Mouse (Mus musculus): Measurements from ENCODE around the gene Hspb9. TPM values are rescaled to one million over a fixed set of nuclear protein-coding genes. Genes with fewer than 3 reads are reported as not detected.
A peak's percentile ranks its signal among the peaks of the same experiment; 100 is the strongest.

The Hspb9 gene
- polyA plus RNA-seq, 1 experiment = not detected

GRCm38 (mm10) chr11:100736746-100737080 lies 23.1 kb downstream of the Hspb9 start:
- TF ChIP-seq POLR2A (IDR thresholded peaks at IDR 0.05; ENCODE audit: borderline replicate concordance, insufficient read depth, low read length) (no peak), CTCF (IDR thresholded peaks at IDR 0.05; ENCODE audit: borderline replicate concordance, insufficient read depth, low read depth, low read length) (no peak)
- H3K27ac ChIP-seq (ENCODE audit: insufficient read depth, low read length) = no peak overlapping the region
- H3K4me1 ChIP-seq (ENCODE audit: control insufficient read depth, insufficient read depth, low read length) = peaks cover 7% of the 10 kb centered on the region
- peak overlapping the region; percentile 86 for H3K4me3 ChIP-seq (replicated peaks; ENCODE audit: insufficient read depth, low read depth, low read length)
- WGBS = 75% methylated on average over 4 of the region's 4 CpGs
- H3K27me3 ChIP-seq (ENCODE audit: control insufficient read depth, insufficient read depth, low read length) = no peaks in the 10 kb centered on the region
- no peak for DNase-seq

DNA sequence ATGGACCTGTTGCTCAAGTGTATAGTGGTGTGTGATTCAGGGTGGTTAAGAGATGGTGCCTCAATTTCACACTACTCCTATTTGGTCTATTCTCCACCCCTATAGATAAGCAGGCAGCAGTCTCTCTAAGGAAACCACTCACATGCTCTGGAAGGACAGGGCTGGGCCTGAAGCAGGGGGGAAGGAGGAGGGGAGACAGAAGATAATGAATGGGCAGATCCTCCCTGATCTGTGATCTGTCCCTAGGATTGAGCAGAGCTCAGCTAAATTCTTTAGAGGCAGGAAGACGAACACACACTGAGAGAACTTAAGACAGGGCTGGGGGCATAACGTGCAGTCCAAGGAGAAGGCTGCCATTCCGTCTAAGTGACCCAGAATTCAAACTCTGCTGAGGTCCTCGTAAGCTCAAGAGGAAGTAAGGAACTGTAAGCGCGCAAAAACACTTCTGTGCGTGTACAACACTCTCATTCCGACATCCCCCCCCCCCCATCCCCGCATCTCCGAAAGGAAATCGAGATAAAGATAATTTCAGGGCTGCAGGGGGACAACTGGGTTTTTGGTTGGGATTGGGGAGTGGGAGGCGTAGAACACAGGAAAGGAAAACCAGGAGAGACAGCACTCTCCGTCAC lies 23.6 kb downstream of the Hspb9 start:
- DNase-seq = no peak
- Histone ChIP-seq H3K4me1 (ENCODE audit: control insufficient read depth, insufficient read depth, low read length) (peaks cover 7% of the 10 kb centered on the region), H3K27ac (ENCODE audit: insufficient read depth, low read length) (no peak overlapping the region), H3K4me3 (replicated peaks; ENCODE audit: insufficient read depth, low read depth, low read length) (peak overlapping the region; percentile 86), H3K27me3 (ENCODE audit: control insufficient read depth, insufficient read depth, low read length) (no peaks in the 10 kb centered on the region)
- TF ChIP-seq POLR2A (IDR thresholded peaks at IDR 0.05; ENCODE audit: borderline replicate concordance, insufficient read depth, low read length) = no peak
- no peak for TF ChIP-seq CTCF (IDR thresholded peaks at IDR 0.05; ENCODE audit: borderline replicate concordance, insufficient read depth, low read depth, low read length)
- WGBS = 1% methylated on average over 13 of the region's 13 CpGs

GRCm38 (mm10) chr11:100738066-100738604 lies 24.5 kb downstream of the Hspb9 start, which contains the start of gene Rab5c:
Gene Rab5c (minus strand): TSS chr11:100738215.
- DNase-seq = peak; percentile 98 to 100
- Histone ChIP-seq H3K27me3 (ENCODE audit: control insufficient read depth, insufficient read depth, low read length) (no peaks in the 10 kb centered on the region), H3K4me1 (ENCODE audit: control insufficient read depth, insufficient read depth, low read length) (peaks cover 7% of the 10 kb centered on the region), H3K4me3 (replicated peaks; ENCODE audit: insufficient read depth, low read depth, low read length) (peak within 1 kb of the TSS; percentile 86), H3K27ac (ENCODE audit: insufficient read depth, low read length) (peak within 1 kb of the TSS; percentile 58)
- under 1% methylated on average over 39 of the region's 39 CpGs for WGBS
- TF ChIP-seq POLR2A (IDR thresholded peaks at IDR 0.05; ENCODE audit: borderline replicate concordance, insufficient read depth, low read length) (peak; percentile 86), CTCF (IDR thresholded peaks at IDR 0.05; ENCODE audit: borderline replicate concordance, insufficient read depth, low read depth, low read length) (no peak)

DNA sequence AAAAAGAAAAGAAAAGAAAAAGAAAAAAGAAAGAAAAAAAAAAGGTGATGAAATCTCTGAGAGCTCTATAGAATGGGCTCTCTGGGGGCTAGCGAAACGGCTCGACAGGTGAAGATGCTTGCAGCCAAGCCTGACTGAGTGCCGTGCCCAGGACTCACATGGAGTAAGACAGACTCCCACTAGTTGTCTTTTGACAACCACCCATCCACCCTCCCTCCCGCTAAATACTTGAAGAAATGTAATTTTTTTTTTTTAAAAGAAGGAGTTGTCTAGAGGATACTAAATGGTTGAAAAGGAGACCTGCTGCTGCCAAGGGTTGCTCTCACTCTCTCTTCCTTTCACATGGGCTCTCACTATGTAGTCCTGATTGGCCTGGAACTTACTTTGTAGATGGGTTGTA lies 25.1 kb downstream of the Hspb9 start:
- peaks cover 7% of the 10 kb centered on the region for H3K4me1 ChIP-seq (ENCODE audit: control insufficient read depth, insufficient read depth, low read length)
- H3K27ac ChIP-seq (ENCODE audit: insufficient read depth, low read length) = no peak overlapping the region
- TF ChIP-seq CTCF (IDR thresholded peaks at IDR 0.05; ENCODE audit: borderline replicate concordance, insufficient read depth, low read depth, low read length) (no peak), POLR2A (IDR thresholded peaks at IDR 0.05; ENCODE audit: borderline replicate concordance, insufficient read depth, low read length) (no peak)
- DNase-seq = peak in 1 of 2 experiments; percentile 37
- WGBS = 7% methylated on average over 5 of the region's 5 CpGs
- peak overlapping the region; percentile 35 for H3K4me3 ChIP-seq (replicated peaks; ENCODE audit: insufficient read depth, low read depth, low read length)
- H3K27me3 ChIP-seq (ENCODE audit: control insufficient read depth, insufficient read depth, low read length) = no peaks in the 10 kb centered on the region

DNA sequence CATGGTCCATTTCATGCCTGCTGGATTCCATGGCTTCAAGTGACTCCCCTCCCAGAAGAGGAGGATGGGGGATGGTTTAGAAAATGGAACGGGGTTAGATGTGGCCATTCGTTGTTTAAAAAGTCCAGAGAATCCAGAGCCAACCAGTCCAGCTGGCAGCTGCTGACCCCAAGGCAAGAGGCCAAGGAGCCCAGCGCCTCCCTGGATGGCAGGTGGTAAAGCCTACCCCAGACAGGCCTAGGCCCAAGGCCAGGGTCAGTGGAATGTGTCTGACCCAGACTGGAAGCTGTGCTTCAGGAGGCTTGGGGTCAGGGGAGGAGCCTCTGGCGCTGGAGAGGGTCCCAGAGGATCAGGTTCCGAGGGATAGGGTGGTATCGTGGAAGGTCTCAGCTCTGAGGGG lies 27.7 kb downstream of the Hspb9 start:
- Histone ChIP-seq H3K4me1 (ENCODE audit: control insufficient read depth, insufficient read depth, low read length) (peaks cover 10% of the 10 kb centered on the region; the same call in 1 of the 2 replicates), H3K27ac (ENCODE audit: insufficient read depth, low read length) (no peak overlapping the region), H3K27me3 (ENCODE audit: control insufficient read depth, insufficient read depth, low read length) (no peaks in the 10 kb centered on the region), H3K4me3 (replicated peaks; ENCODE audit: insufficient read depth, low read depth, low read length) (no peak overlapping the region)
- TF ChIP-seq POLR2A (IDR thresholded peaks at IDR 0.05; ENCODE audit: borderline replicate concordance, insufficient read depth, low read length) (no peak), CTCF (IDR thresholded peaks at IDR 0.05; ENCODE audit: borderline replicate concordance, insufficient read depth, low read depth, low read length) (no peak)
- no peak for DNase-seq
- 21% methylated on average over 6 of the region's 6 CpGs for WGBS

DNA sequence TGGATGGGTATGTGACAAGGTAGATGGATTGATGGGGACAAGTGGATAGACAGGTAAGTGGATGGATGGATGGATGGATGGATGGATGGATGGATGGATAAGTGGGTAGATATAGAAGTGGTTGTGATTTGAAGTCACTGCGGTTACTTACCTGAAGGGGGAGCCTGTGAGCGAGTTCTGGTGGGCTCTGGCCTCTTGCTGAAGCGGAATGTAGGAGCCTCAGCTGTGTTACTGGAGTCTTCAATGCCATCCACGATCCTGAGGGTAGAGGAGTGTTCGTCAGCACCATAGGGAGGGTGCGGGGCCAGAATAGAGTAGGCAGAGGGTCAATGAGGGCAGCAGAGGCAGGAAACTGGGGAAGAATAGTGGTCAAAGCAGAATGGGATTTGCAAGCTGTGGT lies 31.4 kb downstream of the Hspb9 start:
- WGBS = 16% methylated on average over 6 of the region's 6 CpGs
- peak; percentile 52 to 57 for DNase-seq
- H3K4me1 ChIP-seq (ENCODE audit: control insufficient read depth, insufficient read depth, low read length) = peaks cover 2% of the 10 kb centered on the region; the same call in 1 of the 2 replicates

DNA sequence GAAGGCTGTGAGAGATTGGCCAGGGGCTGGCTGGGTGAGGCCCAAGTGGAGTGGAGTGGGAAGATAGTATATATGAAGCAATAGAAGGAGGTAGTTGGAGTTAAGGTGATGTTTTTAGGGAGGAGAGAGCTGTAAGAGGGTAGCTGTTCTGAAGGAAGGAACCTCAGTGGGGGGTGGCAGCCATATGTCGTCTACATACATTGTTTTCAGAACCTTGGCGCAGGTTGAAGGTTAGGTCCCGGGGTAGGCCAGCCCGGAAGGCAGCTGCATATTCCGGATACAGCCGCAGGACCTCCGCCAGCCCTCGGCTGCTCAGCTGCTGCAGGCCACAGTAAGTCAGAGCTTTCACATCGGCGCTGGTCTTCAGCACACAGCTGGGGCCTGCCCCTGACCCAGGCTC lies 32.9 kb downstream of the Hspb9 start:
- Histone ChIP-seq H3K27ac (ENCODE audit: insufficient read depth, low read length) (no peak overlapping the region), H3K4me3 (replicated peaks; ENCODE audit: insufficient read depth, low read depth, low read length) (no peak overlapping the region), H3K4me1 (ENCODE audit: control insufficient read depth, insufficient read depth, low read length) (peaks cover 2% of the 10 kb centered on the region; the same call in 1 of the 2 replicates), H3K27me3 (ENCODE audit: control insufficient read depth, insufficient read depth, low read length) (no peaks in the 10 kb centered on the region)
- no peak for DNase-seq
- WGBS = 57% methylated on average over 10 of the region's 10 CpGs
- TF ChIP-seq POLR2A (IDR thresholded peaks at IDR 0.05; ENCODE audit: borderline replicate concordance, insufficient read depth, low read length) = no peak

More for the DNA sequence above, 31.4 kb downstream of the Hspb9 start:
- Histone ChIP-seq H3K27me3 (ENCODE audit: control insufficient read depth, insufficient read depth, low read length) (no peaks in the 10 kb centered on the region), H3K27ac (ENCODE audit: insufficient read depth, low read length) (0 out of 2 replicates have a peak overlapping the region, but pooled peaks have one; percentile 17), H3K4me3 (replicated peaks; ENCODE audit: insufficient read depth, low read depth, low read length) (no peak overlapping the region)
- no peak for TF ChIP-seq POLR2A (IDR thresholded peaks at IDR 0.05; ENCODE audit: borderline replicate concordance, insufficient read depth, low read length)
- peak; percentile 64 for TF ChIP-seq CTCF (IDR thresholded peaks at IDR 0.05; ENCODE audit: borderline replicate concordance, insufficient read depth, low read depth, low read length)

DNA sequence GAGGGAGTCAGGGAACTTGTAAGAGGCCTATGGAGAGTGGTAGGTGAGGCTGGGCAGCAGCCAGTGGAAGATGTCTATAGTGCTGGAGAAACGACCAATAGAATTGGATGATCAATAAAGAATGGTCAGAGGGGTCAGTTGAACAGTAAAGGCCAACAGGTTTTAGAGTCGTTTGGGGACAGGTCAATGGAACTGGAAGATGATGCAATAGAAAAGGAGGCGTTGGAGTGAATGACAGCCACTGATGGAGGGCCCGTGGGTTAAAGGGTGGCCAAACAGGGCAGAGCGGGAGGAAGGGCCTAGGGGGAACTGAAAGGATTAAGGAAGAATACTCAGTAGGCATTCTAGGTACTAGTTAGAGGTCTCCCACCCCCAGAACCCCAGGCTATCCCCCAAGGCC lies 33.5 kb downstream of the Hspb9 start:
- Histone ChIP-seq H3K4me3 (replicated peaks; ENCODE audit: insufficient read depth, low read depth, low read length) (no peak overlapping the region), H3K4me1 (ENCODE audit: control insufficient read depth, insufficient read depth, low read length) (peaks cover 2% of the 10 kb centered on the region; the same call in 1 of the 2 replicates), H3K27ac (ENCODE audit: insufficient read depth, low read length) (no peak overlapping the region), H3K27me3 (ENCODE audit: control insufficient read depth, insufficient read depth, low read length) (no peaks in the 10 kb centered on the region)
- WGBS = 80% methylated on average over 5 of the region's 5 CpGs
- TF ChIP-seq CTCF (IDR thresholded peaks at IDR 0.05; ENCODE audit: borderline replicate concordance, insufficient read depth, low read depth, low read length) = no peak
- no peak for TF ChIP-seq POLR2A (IDR thresholded peaks at IDR 0.05; ENCODE audit: borderline replicate concordance, insufficient read depth, low read length)
- DNase-seq = no peak

All from cerebellum, adult 2 months (tissue).